Mouse (Mus musculus) ES-Bruce4 (cell line): ENCODE measurements around the gene Cyba. TPM values are rescaled to one million over a fixed set of nuclear protein-coding genes. Genes with fewer than 3 reads are reported as not detected.
A peak's percentile ranks its signal among the peaks of the same experiment; 100 is the strongest.

Experiments used
- H3K27ac ChIP-seq: 2 replicates; pipeline ENCODE4 v1.5.1; 2012; ENCODE audit warnings: low read length, inconsistent platforms; ENCODE audit not compliant: insufficient read depth
- H3K27me3 ChIP-seq: 2 replicates; pipeline ENCODE4 v1.6.1; 2012; ENCODE audit warnings: mild to moderate bottlenecking, low read length, inconsistent platforms; ENCODE audit not compliant: control insufficient read depth, poor library complexity, insufficient read depth, severe bottlenecking
- H3K36me3 ChIP-seq: 2 replicates; pipeline ENCODE4 v1.6.1; 2012; ENCODE audit warnings: inconsistent platforms, mild to moderate bottlenecking, low read length, moderate library complexity; ENCODE audit not compliant: control insufficient read depth, poor library complexity, insufficient read depth, severe bottlenecking
- H3K4me1 ChIP-seq: one replicate; pipeline ENCODE4 v1.8.1; 2011; ENCODE audit warnings: low read length; ENCODE audit not compliant: control insufficient read depth, insufficient read depth
- H3K4me3 ChIP-seq: 2 replicates; pipeline ENCODE4 v1.5.1; 2011; ENCODE audit warnings: low read depth, mild to moderate bottlenecking, low read length
- H3K9ac ChIP-seq: 2 replicates; pipeline ENCODE4 v1.6.1; 2012; ENCODE audit warnings: low read depth, mild to moderate bottlenecking, inconsistent platforms; ENCODE audit not compliant: poor library complexity, severe bottlenecking
- H3K9me3 ChIP-seq: replicated peaks from 2 replicates; pipeline ENCODE4 v1.6.1; 2012; ENCODE audit warnings: mild to moderate bottlenecking, low read length, inconsistent platforms; ENCODE audit not compliant: control insufficient read depth, poor library complexity, insufficient read depth, severe bottlenecking
- CTCF ChIP-seq: IDR thresholded peaks from one replicate; pipeline ENCODE4 v1.8.1; 2011; ENCODE audit warnings: low read depth, low read length
- EP300 ChIP-seq: IDR thresholded peaks from 2 replicates; pipeline ENCODE4 v1.6.1; 2011; ENCODE audit warnings: low read depth, low read length; ENCODE audit not compliant: insufficient read depth
- POLR2A ChIP-seq: IDR thresholded peaks from one replicate; pipeline ENCODE4 v1.8.1; 2011; ENCODE audit warnings: low read length; ENCODE audit not compliant: insufficient read depth
- polyA plus RNA-seq: library from polyadenylated mRNA; stranded (reverse); fragments of >200 nt; gene quantifications from 2 replicates; pipeline ENCODE4 v1.2.4, GENCODE M21; 2011; ENCODE audit warnings: low read depth; ENCODE audit not compliant: missing spikeins, insufficient read depth, insufficient read length

Gene Cyba
- polyA plus RNA-seq, 1 experiment, result 76.1 TPM

GRCm38 (mm10) chr8:122443262-122444006, 10.7 kb upstream of the Cyba start, which contains the start of gene Mvd:
Gene Mvd (minus strand): TSS chr8:122443422.
- TF ChIP-seq POLR2A, result peak; percentile 92
- peak; percentile 48; the same call in 1 of the 2 replicates for TF ChIP-seq EP300
- TF ChIP-seq CTCF, result peak; percentile 27
- Histone ChIP-seq H3K9me3 (no peaks in the 10 kb centered on the region), H3K4me3 (peak within 1 kb of the TSS; percentile 85), H3K27ac (peak within 1 kb of the TSS; percentile 16), H3K36me3 (no peaks in the 10 kb centered on the region), H3K4me1 (no peaks in the 10 kb centered on the region), H3K27me3 (no peaks in the 10 kb centered on the region), H3K9ac (peak within 1 kb of the TSS; percentile 70)

GRCm38 (mm10) chr8:122442781-122443180, 10.1 kb upstream of the Cyba start:
- no peaks in the 10 kb centered on the region for H3K36me3 ChIP-seq
- H3K4me1 ChIP-seq, result no peaks in the 10 kb centered on the region
- H3K27ac ChIP-seq, result peak overlapping the region; percentile 9; the same call in 1 of the 2 replicates
- TF ChIP-seq EP300 (no peak), CTCF (no peak), POLR2A (no peak)
- H3K27me3 ChIP-seq, result no peaks in the 10 kb centered on the region
- no peaks in the 10 kb centered on the region for H3K9me3 ChIP-seq
- H3K9ac ChIP-seq, result peak overlapping the region; percentile 70
- H3K4me3 ChIP-seq, result peak overlapping the region; percentile 85

DNA sequence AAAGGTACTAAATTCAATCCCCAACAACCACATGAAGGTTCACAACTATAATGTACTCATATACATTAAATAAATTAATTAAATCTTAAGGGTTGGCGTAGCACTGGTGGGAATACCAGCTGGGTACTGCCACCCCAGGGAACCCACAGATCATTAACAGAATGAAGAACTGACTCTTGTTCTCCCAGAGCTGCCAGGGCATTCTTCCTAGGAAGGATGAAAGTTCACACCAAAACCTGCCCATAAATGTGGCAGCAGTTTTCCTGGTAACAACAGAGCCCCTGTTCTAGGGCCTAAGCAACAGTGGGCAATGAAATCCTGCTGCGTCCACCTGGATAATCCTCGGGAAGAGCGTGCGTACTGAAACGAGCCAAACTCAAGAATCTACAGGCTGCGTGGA, 9.6 kb upstream of the Cyba start:
- H3K4me1 ChIP-seq, result no peaks in the 10 kb centered on the region
- peak overlapping the region; percentile 70 for H3K9ac ChIP-seq
- H3K27me3 ChIP-seq, result no peaks in the 10 kb centered on the region
- no peaks in the 10 kb centered on the region for H3K36me3 ChIP-seq
- H3K9me3 ChIP-seq, result no peaks in the 10 kb centered on the region
- H3K4me3 ChIP-seq, result peak overlapping the region; percentile 85
- no peak overlapping the region for H3K27ac ChIP-seq
- TF ChIP-seq CTCF (no peak), EP300 (no peak), POLR2A (no peak)

- TF ChIP-seq CTCF, result no peak
- H3K9ac ChIP-seq, result no peak overlapping the region
- H3K9me3 ChIP-seq, result no peaks in the 10 kb centered on the region
- no peaks in the 10 kb centered on the region for H3K4me1 ChIP-seq
- peaks cover 4% of the 10 kb centered on the region; the same call in 1 of the 2 replicates for H3K36me3 ChIP-seq
- H3K27me3 ChIP-seq, result no peaks in the 10 kb centered on the region
- H3K4me3 ChIP-seq, result no peak overlapping the region
- H3K27ac ChIP-seq, result no peak overlapping the region
Observed at GRCm38 (mm10) chr8:122441326-122441725, 8.6 kb upstream of the Cyba start.

- Histone ChIP-seq H3K27me3 (no peaks in the 10 kb centered on the region), H3K9me3 (no peaks in the 10 kb centered on the region), H3K4me3 (no peak overlapping the region), H3K9ac (no peak overlapping the region), H3K36me3 (peaks cover 14% of the 10 kb centered on the region), H3K4me1 (no peaks in the 10 kb centered on the region), H3K27ac (no peak overlapping the region)
- TF ChIP-seq POLR2A (no peak), EP300 (no peak), CTCF (no peak)
Observed at GRCm38 (mm10) chr8:122439336-122439735, 6.6 kb upstream of the Cyba start.

- no peak overlapping the region for H3K4me3 ChIP-seq
- H3K27me3 ChIP-seq, result no peaks in the 10 kb centered on the region
- H3K36me3 ChIP-seq, result peaks cover 14% of the 10 kb centered on the region
- no peaks in the 10 kb centered on the region for H3K4me1 ChIP-seq
- H3K9me3 ChIP-seq, result no peaks in the 10 kb centered on the region
- TF ChIP-seq CTCF (no peak), EP300 (no peak), POLR2A (no peak)
- no peak overlapping the region for H3K27ac ChIP-seq
- H3K9ac ChIP-seq, result no peak overlapping the region
Observed at GRCm38 (mm10) chr8:122437708-122438331, 5.1 kb upstream of the Cyba start.
